In the genomic region with DNA sequence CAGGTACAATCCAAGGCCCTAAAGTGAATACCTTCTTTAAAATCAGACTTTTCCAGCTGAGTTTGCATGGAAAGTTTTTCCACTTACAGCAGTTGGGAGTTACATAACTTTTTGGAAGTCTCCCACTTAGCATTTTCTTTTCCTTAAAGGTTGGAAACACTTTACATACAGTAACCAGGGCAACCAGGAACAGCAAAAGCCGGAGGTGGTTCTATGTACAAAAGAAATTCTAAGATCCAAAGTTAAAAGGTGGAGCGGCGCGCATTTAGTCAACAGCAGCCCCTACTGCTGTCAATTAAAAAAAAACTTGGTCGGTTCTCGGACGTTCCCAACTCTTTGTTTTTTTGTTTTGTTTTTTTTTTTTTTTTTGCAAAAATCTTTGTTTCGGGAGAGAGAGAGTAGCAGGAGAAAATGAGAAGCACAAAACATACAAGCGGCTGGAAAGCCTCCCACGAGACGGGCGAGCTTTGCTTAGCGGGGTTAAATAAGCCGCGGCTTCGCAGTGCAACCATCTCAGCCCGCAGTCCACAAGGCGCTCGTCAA, we compare ENCODE assay signal across 8 mouse cellular contexts. TPM values are rescaled to one million over a fixed set of nuclear protein-coding genes. Genes with fewer than 3 reads are reported as not detected.
A peak's percentile ranks its signal among the peaks of the same experiment; 100 is the strongest.
DNase-seq lines count a peak whose midpoint lies in the region; ATAC-seq and TF ChIP-seq lines count a peak whose summit lies in the region.

No protein-coding gene starts in this region.

- under 1% methylated on average over 19 of the region's 19 CpGs for WGBS in intestine, embryonic 16.5 days

- ATAC-seq in intestine, embryonic 16.5 days: no peak

- H3K4me3 ChIP-seq in gastrocnemius, adult 2 months: peak overlapping the region; percentile 79
- peak overlapping the region; percentile 76 for H3K4me3 ChIP-seq in intestine, embryonic 16.5 days (ENCODE audit: low read length)

- no peak for TF ChIP-seq CTCF in gastrocnemius, adult 2 months (IDR thresholded peaks at IDR 0.05)

- no peaks in the 10 kb centered on the region for H3K9me3 ChIP-seq in intestine, embryonic 16.5 days (ENCODE audit: control insufficient read depth, low read length)

- H3K4me2 ChIP-seq in intestine, embryonic 16.5 days (ENCODE audit: low read depth, low read length): peak overlapping the region; percentile 67

- peak overlapping the region; percentile 99 for H3K27ac ChIP-seq in gastrocnemius, adult 2 months
- peak overlapping the region; percentile 61 for H3K27ac ChIP-seq in intestine, embryonic 16.5 days (ENCODE audit: low read length)

- H3K4me1 ChIP-seq in intestine, embryonic 16.5 days (ENCODE audit: control insufficient read depth, insufficient read depth, low read length): peaks cover 11% of the 10 kb centered on the region

- no peaks in the 10 kb centered on the region for H3K27me3 ChIP-seq in intestine, embryonic 16.5 days (replicated peaks; ENCODE audit: control insufficient read depth, insufficient read depth, low read length)

- no peaks in the 10 kb centered on the region for H3K36me3 ChIP-seq in intestine, embryonic 16.5 days (ENCODE audit: control insufficient read depth, insufficient read depth, low read length)

- DNase-seq in gastrocnemius, adult 2 months: no peak
- DNase-seq in gastrocnemius, postnatal 10 days: no peak
- DNase-seq in 3T3-L1 (ENCODE audit: low read depth, low spot score): peak; percentile 50
- DNase-seq in embryo, embryonic 9.5 days (ENCODE audit: extremely low spot score): peak; percentile 7
- DNase-seq in lung, postnatal 36 days: peak; percentile 53
- no peak for DNase-seq in spleen, postnatal 10 days (ENCODE audit: low spot score in 2 of 2)
- DNase-seq in urinary bladder, postnatal 14 days (ENCODE audit: low spot score): no peak

- peak overlapping the region; percentile 91 for H3K9ac ChIP-seq in intestine, embryonic 16.5 days (ENCODE audit: low read depth, low read length)

- intact Hi-C loops in gastrocnemius, adult 2 months (cut with DNase I): loop anchor here (5.0 kb wide), 1 partner anchor 204 kb away; a partner anchor contains a TSS

RNA-seq across cellular contexts. Expression of a gene that starts 0.6 kb away (rescaled TPM):
- total RNA-seq in gastrocnemius, adult 2 months (2021): 10 to 100 TPM; 46.5 to 52.7 TPM
- 10 to 100 TPM; 52.4 to 53.5 TPM for total RNA-seq in gastrocnemius, postnatal 10 days (2021)
- polyA plus RNA-seq in intestine, embryonic 16.5 days (2015; fragmentation: Nextera tagmentation; extraction: Ambion mirVana): 100.0 and 107 TPM in 2 replicates

RNA-seq across cellular contexts. Expression of a gene that starts 23.0 kb away (rescaled TPM):
- total RNA-seq in gastrocnemius, adult 2 months (2021): not detected
- total RNA-seq in gastrocnemius, postnatal 10 days (2021): not detected
- polyA plus RNA-seq in intestine, embryonic 16.5 days (2015; fragmentation: Nextera tagmentation; extraction: Ambion mirVana): not detected in 2 replicates

RNA-seq across cellular contexts. Expression of a gene that starts 27.7 kb away (rescaled TPM):
- total RNA-seq in gastrocnemius, adult 2 months (2021): 1 to 10 TPM; 6.4 to 8.3 TPM
- total RNA-seq in gastrocnemius, postnatal 10 days (2021): 10 to 100 TPM in 1 of 2 experiments, 1 to 10 TPM in 1; 7.6 to 13.6 TPM
- 43.9 and 52.0 TPM in 2 replicates for polyA plus RNA-seq in intestine, embryonic 16.5 days (2015; fragmentation: Nextera tagmentation; extraction: Ambion mirVana)

RNA-seq across cellular contexts. Expression of a gene that starts 27.8 kb away (rescaled TPM):
- total RNA-seq in gastrocnemius, adult 2 months (2021): 100 to 1,000 TPM; 141 to 180 TPM
- total RNA-seq in gastrocnemius, postnatal 10 days (2021): 100 to 1,000 TPM; 152 to 169 TPM
- 258 and 261 TPM in 2 replicates for polyA plus RNA-seq in intestine, embryonic 16.5 days (2015; fragmentation: Nextera tagmentation; extraction: Ambion mirVana)

RNA-seq across cellular contexts. Expression of a gene that starts 42.6 kb away (rescaled TPM):
- not detected for total RNA-seq in gastrocnemius, adult 2 months (2021)
- total RNA-seq in gastrocnemius, postnatal 10 days (2021): not detected
- not detected in 2 replicates for polyA plus RNA-seq in intestine, embryonic 16.5 days (2015; fragmentation: Nextera tagmentation; extraction: Ambion mirVana)

Comparison
In these comparisons a context has a peak if more than half of its experiments do, and no peak if none do; other contexts are left out.
1. DNase-seq: peak in 3T3-L1 (single experiment), embryo, embryonic 9.5 days (single experiment) and lung, postnatal 36 days (single experiment); none in gastrocnemius, adult 2 months (single experiment), gastrocnemius, postnatal 10 days (single experiment), spleen, postnatal 10 days (0 of 2) and urinary bladder, postnatal 14 days (single experiment).